Mouse (Mus musculus) adrenal gland, postnatal 25 days (tissue): ENCODE measurements around the gene St14. TPM values are rescaled to one million over a fixed set of nuclear protein-coding genes. Genes with fewer than 3 reads are reported as not detected.

Experiments used
- DNase-seq: peaks from one replicate; pipeline ENCODE4 v3.0.0; 2021; ENCODE audit warnings: mixed read lengths
- total RNA-seq: library from RNA; stranded (reverse); gene quantifications from 2 replicates; pipeline ENCODE4 v1.2.3, GENCODE M21; 2021

St14 gene
- total RNA-seq, 1 experiment from 2014 or later = 1.2 TPM

DNA sequence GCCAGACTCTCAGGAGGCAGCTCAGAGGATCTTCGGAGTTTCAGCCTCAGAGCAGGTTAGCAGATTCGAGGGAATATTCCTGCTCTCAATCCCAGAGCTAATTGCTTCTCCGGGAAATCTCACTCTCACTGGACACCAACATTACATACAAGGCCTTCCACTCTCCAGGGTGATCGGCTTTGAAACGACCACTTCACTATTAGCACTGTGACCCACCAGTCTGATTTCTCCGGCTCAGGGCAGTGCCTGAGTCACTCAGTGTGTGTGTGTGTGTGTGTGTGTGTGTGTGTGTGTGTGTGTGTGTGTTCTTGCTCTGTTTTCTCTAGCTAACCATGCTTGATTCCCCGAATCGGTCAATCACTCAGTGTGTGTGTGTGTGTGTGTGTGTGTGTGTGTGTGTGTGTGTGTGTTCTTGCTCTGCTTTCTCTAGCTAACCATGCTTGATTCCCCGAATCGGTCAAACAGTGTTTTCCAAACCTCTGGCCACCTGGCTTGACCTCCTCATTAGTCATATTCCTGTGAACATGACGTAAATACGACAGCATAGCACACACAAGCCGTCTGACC, 9.1 kb downstream of the St14 start:
- no peak for DNase-seq

DNA sequence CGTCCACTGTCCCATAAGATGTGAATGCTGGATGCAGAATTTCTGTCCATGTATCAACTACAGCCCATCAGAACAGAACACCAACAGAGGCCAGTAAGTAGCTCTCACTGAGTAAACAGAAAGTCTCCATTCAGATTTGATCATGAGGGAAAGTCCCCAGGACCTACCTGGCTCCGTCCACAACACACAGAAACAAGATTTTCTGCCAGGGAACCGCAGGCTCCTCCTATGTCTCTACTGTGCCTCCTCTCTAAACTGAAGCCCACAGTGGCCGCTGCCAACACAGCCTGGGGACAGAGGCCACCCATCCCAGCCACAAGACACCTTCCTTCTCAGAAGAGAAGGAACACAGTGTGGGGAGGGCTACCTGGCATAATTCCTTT, 11.1 kb downstream of the St14 start:
- no peak for DNase-seq

DNA sequence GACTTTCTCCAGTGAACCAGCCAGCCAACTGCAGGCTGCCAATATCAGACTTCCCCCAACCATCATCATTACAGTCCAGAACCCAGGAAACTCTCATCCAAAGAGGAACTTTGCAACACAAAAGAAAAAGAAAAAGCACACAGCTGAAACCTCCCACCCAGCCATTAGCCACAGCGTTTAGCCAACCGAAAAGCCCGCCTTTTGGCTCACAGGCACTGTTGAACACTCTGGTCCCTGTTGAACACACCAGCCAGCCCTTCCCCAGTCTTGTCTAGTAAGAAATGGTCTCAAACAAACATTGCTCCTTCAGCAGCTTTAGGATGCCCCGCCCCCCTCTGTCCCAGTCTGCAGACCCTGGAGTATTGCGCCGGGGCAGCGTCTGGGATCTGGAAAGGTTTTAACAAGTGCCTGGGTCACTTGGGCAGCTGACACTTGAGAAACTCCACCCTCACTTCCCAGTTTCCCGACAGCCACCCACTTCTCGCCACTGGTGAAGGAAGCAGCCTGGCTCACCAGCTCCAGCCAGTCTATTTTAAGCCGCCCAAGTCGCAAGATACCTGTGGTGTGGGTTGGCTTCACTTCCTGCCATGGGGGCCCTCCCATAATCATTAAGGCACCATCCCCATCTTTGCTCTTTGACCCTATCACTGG, 11.6 kb downstream of the St14 start:
- no peak for DNase-seq

DNA sequence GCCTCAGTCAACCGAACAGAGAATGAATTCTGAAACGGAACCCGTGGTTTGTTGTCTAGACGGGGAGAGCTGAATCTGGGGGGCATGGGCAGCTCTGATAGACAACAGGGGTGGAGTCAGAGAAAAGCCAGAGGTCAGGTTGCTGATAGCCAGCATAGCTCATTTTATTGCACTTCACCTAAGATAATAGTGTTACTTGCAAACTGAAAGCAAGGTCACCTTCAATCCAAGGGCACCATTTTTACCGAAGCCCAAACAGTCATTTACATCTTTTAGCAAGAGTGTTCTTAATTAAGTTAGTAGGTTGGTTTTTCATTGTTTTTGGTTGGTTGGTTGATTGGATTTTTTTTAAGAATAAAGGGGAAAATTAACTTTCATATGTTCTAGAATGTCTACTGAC, 12.2 kb downstream of the St14 start:
- no peak for DNase-seq

DNA sequence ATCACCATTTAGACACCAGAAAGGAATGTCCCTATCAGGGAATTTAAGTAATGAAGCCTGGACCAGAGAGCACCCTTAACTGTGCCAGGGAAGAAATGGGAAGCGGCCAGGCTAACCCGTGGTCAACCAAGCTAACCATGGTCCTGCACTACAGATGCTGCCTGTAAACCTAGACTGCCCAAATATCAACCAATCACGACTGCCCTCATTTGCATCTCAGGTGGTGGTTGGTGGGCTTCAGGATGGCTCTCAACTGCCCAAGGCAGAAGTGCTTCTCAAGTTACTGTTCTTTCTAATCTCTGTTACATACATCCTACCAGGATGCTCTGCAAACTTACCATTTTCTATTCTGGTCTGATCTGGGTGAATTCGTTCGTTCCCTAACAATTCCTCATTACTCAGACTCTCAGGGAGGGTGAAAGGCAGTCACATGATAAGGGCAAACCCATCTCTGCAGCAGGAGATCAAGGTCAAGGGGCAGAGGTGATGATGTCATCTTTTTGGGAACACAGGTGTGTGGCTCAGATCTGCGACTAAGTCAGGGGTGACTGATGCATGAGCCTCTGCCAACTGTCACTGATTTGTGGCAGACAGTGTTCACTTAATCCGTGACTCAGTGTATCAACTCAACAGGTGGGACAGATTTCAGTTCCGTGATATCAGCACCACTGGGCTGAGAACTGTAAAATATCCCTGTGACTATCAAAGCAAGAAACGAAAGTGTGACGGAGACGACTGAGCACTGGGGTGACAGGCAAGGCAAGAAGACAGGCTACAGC, 12.9 kb downstream of the St14 start:
- DNase-seq = no peak

DNA sequence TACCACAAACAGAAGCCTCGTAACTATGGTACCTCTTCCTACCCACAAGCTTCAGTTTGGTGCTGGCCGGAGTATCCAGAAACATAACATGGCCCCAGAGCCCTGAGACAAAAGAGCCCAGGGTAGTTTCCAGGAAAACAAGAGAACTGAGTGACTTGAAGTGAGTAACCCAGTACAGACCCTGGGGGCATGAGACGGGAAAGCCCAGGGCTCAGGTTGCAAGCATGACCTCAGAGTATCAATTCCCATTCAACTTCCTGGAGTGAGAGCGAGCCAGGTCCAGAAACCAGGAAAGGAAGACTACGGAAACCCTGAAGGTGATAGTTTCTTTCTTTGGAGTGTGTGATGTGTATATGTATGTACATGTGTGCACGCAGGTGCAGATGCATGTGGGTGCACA, 14.2 kb downstream of the St14 start:
- DNase-seq = no peak

DNA sequence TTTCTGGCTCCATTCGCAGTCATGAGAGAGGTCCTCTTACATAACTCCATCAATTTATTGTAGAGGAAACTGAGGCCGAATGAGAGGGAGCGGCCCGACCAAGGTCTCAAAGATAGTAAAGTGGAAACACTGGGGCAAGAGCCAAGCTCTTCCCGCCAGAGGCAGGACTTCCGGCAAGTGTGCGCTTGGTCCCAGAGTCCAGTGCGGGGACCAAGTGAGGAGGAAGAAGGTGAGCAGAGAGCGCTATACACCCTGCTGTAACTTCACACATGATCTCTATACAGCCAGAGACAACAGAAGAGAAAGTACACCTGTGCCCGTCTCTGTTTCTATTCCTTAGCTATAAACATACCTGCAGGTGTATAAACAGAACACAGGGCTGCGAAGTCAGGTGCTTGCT, 14.6 kb downstream of the St14 start:
- no peak for DNase-seq

DNA sequence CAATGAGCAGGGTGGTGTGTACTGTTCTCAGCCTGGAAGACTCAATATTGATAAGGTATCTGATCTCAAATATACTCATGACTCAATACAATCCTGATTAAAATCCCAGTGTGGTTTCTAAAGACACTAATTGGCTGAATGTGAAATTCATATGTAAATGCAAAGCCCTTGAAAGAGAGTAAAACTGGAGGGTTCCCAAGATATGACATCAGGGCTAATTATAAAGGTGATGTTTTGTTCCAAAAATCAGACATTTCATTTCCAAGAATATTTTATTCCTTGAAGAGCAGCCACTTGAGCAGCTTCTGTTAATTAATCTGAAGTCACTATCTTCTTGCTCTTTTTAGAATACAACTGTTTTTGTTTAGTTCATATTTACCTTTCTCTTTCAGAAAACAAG, 16.1 kb downstream of the St14 start:
- DNase-seq = no peak

DNA sequence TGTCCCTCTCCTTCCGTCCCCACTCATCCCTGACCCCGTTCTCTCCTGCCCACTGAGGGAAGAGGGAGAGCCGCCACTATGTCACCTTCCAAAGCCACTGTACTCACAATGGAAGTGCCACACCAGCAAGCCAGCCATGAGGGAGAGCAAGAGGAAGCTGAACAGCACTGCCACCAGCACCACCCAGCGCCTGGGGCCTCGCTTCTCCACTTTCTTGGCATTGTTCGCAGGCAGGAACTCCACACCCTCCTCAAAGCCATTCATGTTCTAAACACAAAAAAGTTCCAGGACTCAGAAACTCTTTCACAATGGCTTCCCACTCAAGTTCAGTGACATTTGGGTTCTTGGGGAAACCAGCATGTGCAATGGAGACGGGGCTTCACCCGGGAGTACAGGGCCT, 23.2 kb downstream of the St14 start:
- DNase-seq = no peak

DNA sequence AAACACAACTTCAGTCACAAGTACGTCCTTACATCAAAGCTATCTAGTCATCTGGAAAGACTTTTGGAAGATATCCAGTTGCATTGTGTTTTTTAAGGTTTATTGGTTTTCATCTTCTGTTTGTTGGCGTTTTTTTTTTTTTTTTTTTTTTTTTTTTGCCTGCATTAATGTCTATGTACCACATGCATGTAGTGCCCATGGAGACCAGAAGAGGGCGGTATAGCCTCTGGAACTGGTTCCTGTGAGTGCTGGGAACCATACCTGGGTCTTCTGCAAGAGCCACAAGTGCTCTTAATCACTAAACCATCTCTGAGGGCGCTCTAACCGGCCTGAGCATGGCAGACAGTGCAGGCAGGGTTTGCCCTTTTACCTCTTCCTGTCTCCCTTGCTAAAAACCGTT, 33.5 kb downstream of the St14 start:
- DNase-seq = no peak

DNA sequence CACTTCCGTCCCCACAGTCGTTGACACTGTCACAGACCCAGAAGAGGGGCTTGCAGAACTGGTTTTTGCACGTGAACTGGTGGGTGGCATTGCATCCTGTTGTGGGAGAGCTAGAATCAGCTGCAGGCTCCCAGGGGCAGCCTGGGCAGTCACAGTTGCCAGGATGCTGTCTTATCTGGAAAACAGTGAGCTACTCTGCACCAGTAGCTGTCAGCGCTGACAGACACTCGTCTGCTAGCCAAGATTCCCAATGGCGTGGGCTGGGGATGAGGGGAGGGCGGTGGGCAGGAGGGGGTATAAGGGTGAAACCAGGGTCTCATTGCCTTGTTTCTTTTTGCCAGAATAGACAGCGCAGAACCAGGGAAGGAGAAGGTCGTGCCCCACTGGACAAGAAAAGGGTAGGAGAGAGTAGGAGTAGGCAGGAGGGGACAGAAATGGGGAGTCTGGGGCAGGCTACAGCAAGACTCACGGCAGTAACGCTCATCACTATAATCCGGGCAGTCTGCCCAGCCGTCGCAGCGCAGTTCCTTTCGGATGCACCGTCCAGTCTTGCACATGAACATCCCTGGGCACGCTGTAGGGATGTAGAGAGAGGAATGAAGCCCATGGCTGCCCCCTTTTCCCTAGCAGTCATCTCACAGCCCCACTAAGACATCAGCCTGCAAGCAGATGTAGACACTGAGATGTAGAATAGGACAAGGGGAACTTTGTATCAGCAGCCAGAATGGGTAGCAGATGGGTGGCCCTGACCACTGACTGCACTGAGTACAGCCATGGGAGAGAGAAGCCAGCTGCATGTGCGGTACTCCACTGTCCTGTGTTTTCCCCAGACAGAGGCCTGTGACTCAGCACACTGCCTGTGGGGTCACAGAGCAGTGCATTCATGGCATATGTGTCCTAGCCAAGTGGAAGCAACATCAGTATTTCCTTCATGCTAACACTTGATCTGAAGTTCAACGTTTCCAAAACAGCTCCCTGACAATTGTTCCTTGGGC, 34.3 kb downstream of the St14 start:
- no peak for DNase-seq

DNA sequence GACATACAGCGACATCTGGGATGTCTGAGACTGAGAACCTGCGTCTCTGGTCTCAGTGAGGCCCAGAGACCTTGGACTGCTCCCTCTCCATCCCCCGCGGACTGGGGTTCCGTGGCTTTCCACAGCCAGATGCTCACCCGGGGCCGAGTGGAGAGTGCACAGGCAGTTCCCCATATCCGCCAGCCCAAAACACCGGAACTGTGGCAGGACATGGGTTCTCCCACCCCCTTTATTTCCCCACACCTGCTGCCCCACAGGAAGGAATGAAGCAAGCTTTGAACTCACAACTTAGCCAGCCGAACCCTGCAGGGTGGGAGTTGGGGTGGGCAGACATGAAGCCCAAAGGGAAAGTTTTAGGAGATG, 38.8 kb downstream of the St14 start:
- no peak for DNase-seq

DNA sequence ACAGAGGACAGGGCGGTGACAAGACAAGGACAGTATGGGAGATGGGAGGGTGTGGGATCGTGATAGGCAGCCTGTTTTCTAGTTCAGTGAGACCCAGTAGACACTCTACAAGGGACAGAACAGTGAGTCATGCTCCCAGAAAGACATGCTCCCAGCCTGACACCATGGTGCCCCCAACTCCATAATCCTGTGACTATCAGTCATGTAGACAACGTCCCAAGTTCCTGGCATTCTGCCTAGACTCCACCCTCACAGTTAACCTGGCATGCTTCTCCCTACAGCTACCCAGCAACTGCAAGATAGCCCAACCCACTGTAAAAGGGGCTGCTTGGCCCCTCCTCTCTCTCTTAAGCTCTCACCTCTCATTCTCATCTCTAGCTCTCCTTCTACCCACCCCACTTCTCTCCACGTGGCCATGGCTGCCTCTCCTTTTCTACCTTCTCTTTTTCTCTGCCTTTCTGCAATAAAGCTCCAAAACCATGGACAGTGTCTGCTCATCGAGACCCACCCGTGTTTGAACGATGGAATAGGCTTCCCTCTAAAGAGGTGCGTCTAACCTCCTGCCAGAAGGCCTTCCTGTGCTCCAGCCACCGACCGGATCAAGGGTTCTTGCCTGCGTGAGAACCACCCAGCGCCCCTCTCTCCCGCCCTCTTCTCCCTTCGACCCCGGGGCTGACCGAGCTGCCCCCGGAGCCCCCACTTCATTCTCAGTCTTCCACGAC, 39.4 kb downstream of the St14 start:
- no peak for DNase-seq

DNA sequence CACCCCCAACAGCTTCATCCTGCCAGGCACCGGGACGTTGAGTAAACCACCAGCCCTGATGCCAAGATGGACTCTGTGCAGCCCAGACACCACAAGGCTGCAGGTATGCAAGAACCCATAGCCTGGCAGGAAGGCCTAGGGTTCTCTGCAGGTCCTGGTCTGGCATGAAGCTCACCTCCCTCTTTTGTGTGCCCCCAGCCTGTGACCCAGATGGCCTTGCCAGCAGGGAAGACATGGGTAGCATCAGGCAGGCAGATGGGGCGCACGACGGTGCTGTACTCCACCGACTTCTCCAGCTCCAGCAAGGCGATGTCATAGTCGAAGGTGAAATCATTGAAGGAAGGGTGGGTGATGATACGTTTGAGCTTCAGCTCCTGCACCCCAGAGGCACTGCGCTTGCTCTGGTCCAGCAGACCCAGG, 40.5 kb downstream of the St14 start:
- no peak for DNase-seq

DNA sequence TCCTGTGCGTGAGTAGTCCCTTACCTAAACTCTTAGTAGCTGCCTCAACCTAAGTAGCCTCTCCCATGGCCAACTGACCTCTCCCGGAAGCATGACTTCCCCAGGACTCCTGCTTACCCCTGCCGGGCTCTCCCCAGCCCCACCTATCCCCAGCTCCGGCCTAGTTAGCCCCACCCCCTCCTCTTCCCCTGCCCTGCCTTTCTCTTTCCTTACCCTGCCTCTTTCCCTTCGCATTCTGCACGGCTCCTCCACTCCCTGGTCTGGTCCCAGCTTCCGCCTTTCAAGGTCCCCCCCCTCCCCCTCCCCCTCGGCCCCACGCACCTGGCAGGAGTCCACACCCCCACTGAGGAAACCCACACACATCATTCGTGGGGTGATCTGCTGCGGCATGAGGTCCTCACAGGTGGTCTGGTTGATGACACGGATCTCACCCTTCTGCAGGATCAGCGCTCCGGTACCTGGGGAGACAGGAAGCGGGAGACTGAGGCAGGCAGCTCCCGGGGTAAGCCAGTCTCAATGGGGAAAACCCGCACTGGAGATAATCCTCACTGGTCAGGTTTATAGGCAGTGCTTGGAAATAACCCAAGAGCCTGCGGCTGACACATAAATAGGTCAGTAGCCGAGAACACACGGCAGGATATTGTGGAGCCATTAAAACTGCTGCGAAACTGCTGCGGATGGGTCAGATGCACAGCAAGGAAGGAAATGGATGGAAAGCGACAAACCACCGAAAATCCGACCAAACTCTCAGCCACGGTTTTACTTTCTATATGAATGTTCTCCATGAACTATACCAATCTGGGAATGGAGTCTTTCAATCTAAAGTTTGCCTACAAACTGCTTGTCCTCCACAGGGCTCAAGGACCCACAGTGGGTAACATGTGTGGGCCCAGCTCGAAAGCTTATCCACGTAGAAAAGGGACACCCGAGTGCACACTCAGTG, 41.3 kb downstream of the St14 start:
- no peak for DNase-seq

DNA sequence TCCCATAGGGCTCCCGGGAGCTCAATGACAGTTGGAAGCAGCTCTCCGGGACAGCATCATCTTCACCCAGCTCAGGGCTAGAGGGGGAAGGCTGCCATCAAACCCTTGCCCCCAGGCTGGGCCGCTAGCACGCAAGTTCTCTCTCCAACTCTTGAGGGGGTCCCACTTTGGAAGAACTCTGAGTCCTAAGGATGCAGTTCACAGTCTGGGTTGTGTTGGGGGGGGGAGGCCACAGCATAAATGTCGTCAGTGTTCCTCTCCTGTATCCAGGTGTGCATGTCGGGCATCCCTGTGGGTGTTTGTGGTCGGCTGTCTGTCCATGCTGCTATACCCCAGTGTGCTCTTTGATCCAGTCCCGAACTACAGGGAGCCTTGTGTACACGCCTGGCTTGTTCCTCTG, 42.1 kb downstream of the St14 start:
- no peak for DNase-seq

DNA sequence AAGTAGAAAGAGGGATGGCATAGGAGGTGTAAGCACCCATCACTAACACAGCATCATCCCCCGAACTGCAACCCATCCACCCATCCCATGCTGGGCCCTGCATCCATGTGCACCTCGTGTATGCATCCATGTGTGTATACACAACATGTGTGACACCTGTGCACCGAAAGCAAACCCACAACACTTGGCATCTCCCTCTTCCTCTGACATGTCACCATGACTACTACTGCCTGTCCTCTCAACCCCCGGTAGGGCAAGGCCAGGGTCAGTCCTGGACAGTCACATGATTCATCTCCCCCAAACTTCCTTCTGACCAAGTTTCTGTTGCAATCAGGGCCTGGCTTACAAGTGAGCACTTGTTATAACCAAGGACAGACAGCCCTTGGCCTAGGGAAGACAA, 42.8 kb downstream of the St14 start:
- no peak for DNase-seq

DNA sequence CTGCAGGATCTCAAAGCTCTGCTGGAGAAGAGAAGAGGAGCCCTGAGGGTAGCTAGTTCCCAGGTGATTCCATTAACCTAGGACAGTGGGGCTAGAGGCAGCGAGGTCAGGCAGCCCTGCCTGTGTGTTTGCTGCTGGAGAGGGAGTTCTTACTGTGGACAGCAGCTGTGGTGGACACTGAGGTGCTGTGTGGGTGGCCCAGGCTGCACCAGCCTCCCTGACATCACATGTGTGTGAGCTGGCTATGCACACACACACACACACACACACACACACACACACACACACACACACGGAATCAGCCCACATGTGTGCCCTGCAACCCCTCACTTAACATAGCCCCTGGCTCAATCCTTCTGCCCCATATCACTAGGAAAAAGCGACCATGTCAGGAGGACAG, 43.5 kb downstream of the St14 start:
- no peak for DNase-seq

DNA sequence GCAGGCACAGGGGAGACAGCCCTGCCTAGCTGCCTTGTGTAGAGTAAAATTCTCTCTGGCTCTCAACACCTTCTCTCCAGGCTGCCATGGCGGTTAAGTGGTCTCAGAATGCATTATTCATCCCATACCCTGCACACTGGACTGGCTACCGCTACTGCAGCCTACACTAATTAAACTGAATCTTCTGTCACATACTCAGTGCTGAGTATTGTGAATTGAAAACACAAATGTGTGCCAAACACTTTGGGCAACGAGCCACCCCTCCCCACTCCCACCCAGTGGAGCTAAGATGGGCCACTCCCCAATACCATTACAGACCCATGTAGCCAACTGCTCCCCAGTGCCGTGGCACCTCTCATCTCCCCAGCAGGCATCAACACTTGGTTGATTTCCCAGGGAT, 44.2 kb downstream of the St14 start:
- no peak for DNase-seq

DNA sequence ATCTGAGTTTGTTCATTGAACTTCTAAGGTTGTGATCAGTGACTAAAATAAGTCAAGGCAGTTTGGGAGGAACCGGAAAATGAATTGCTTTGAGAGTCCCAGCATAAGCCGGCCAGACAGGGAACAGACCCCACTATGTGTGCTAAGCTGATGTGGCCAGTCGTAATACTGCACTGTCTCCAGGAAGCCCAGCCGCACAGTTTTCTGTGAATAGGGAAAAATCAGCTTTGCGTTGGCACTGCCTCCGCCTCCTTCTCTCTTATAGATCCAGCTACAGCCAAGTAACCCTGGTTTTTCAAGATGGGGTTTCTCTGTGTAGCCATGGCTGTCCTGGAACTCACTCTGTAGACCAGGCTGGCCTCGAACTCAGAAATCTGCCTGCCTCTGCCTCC, 44.9 kb downstream of the St14 start:
- DNase-seq = no peak
